Mouse (Mus musculus) subcutaneous adipose tissue, adult 2 months (tissue): ENCODE measurements around the gene Mrgpra2a. TPM values are rescaled to one million over a fixed set of nuclear protein-coding genes. Genes with fewer than 3 reads are reported as not detected.

ENCODE experiments used
- polyA plus RNA-seq: library from polyadenylated mRNA; depleted of rRNA; stranded (reverse); fragments of >200 nt; gene quantifications from 2 replicates; pipeline ENCODE4 v1.2.3, GENCODE M21; 2012; ENCODE audit warnings: low replicate concordance; rRNA removed

Mrgpra2a gene
- polyA plus RNA-seq, result 0.19 TPM in 1 of 2 replicates, not detected in the other

GRCm38 (mm10) chr7:47452015-47452414 lies at the start of gene Mrgpra2a:
Mrgpra2a (minus strand) TSS chr7:47452139.

Other genes starting within 250 kb of the Mrgpra2a start
- gene Mrgpra6, start 247.2 kb downstream of the Mrgpra2a start, polyA plus RNA-seq, result not detected in 2 replicates
- not detected in 2 replicates for gene Mrgpra9, start 199.3 kb downstream of the Mrgpra2a start, polyA plus RNA-seq
- not detected in 2 replicates for gene Mrgpra1, start 97.9 kb downstream of the Mrgpra2a start, polyA plus RNA-seq
- gene Mrgpra2b, start 76.7 kb upstream of the Mrgpra2a start, polyA plus RNA-seq, result not detected in 2 replicates
- gene Mrgpra3, start 149.2 kb upstream of the Mrgpra2a start, polyA plus RNA-seq, result not detected in 2 replicates